Mouse (Mus musculus) retina, adult 2 months (tissue): ENCODE data around the gene Cbx5.
A peak's percentile ranks its signal among the peaks of the same experiment; 100 is the strongest.

Experiments used
- DNase-seq: peaks from one replicate; pipeline ENCODE4 v3.0.0-alpha.2; 2012; ENCODE audit warnings: low read depth, low spot score

The Cbx5 gene

GRCm38 (mm10) chr15:103214971-103215907, 24.4 kb downstream of the Cbx5 start:
- peak; percentile 49 for DNase-seq

GRCm38 (mm10) chr15:103214149-103214548, 25.5 kb downstream of the Cbx5 start:
- DNase-seq = no peak

GRCm38 (mm10) chr15:103205156-103205555, 34.5 kb downstream of the Cbx5 start:
- no peak for DNase-seq

- DNase-seq = no peak
Measured at GRCm38 (mm10) chr15:103202088-103202793, 37.4 kb downstream of the Cbx5 start.

- DNase-seq = no peak
Measured at GRCm38 (mm10) chr15:103197785-103198184, 41.8 kb downstream of the Cbx5 start.

- DNase-seq = no peak
Measured at GRCm38 (mm10) chr15:103196835-103197234, 42.8 kb downstream of the Cbx5 start.

GRCm38 (mm10) chr15:103193606-103194005, 46.0 kb downstream of the Cbx5 start:
- DNase-seq = no peak

- no peak for DNase-seq
Measured at GRCm38 (mm10) chr15:103190531-103191462, 48.8 kb downstream of the Cbx5 start.

GRCm38 (mm10) chr15:103190083-103190482, 49.5 kb downstream of the Cbx5 start:
- DNase-seq = no peak

GRCm38 (mm10) chr15:103187803-103188202, 51.8 kb downstream of the Cbx5 start:
- DNase-seq = no peak

GRCm38 (mm10) chr15:103185462-103186198, 54.0 kb downstream of the Cbx5 start:
- no peak for DNase-seq

GRCm38 (mm10) chr15:103183651-103184610, 55.7 kb downstream of the Cbx5 start:
- DNase-seq = no peak

GRCm38 (mm10) chr15:103183135-103183534, 56.5 kb downstream of the Cbx5 start:
- no peak for DNase-seq

- DNase-seq = peak; percentile 62
Measured at GRCm38 (mm10) chr15:103182166-103182790, 57.3 kb downstream of the Cbx5 start.

GRCm38 (mm10) chr15:103180406-103180805, 59.2 kb downstream of the Cbx5 start:
- DNase-seq = no peak

- no peak for DNase-seq
Measured at GRCm38 (mm10) chr15:103178767-103179166, 60.8 kb downstream of the Cbx5 start.

GRCm38 (mm10) chr15:103178137-103178536, 61.5 kb downstream of the Cbx5 start:
- DNase-seq = no peak

- DNase-seq = no peak
Measured at GRCm38 (mm10) chr15:103177611-103178041, 62.0 kb downstream of the Cbx5 start.

GRCm38 (mm10) chr15:103176874-103177421, 62.7 kb downstream of the Cbx5 start:
- peak; percentile 73 for DNase-seq
